Mouse (Mus musculus): ENCODE results near the gene Ifi206.
"Not testable (repeated sequence)": the region's sequence is repeated elsewhere in the genome, so short reads cannot be mapped to it uniquely, and the experiment has no call there.

DNA sequence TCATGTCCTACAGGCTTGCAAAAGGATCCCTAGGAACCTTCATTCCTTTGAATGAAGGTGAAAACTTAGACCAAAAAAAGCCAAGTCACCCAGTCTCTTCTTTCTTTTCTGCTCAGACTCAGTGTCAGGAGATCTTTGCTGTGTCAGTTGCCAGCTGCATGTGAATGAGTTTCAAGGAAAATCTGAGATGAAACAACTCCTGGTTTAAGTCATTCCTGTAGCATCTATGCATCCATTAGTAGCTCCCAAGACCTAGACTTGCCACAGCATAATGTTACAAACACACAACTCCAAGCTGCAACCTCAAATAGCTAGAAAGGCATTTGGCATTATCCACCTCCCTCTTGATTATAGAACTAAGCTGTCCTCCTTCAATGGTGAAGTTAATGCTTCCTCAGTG lies 642 bp upstream of the Ifi206 start:
- TF ChIP-seq CTCF (IDR thresholded peaks at IDR 0.05; ENCODE audit: borderline replicate concordance, control insufficient read depth, extremely low read depth, insufficient read depth, low read length, poor library complexity); POLR2A (IDR thresholded peaks at IDR 0.05; ENCODE audit: control insufficient read depth, extremely low read depth, insufficient read depth, low read length, poor library complexity): not testable (repeated sequence)

Data from thymus, adult 2 months (tissue).